In the genomic region with DNA sequence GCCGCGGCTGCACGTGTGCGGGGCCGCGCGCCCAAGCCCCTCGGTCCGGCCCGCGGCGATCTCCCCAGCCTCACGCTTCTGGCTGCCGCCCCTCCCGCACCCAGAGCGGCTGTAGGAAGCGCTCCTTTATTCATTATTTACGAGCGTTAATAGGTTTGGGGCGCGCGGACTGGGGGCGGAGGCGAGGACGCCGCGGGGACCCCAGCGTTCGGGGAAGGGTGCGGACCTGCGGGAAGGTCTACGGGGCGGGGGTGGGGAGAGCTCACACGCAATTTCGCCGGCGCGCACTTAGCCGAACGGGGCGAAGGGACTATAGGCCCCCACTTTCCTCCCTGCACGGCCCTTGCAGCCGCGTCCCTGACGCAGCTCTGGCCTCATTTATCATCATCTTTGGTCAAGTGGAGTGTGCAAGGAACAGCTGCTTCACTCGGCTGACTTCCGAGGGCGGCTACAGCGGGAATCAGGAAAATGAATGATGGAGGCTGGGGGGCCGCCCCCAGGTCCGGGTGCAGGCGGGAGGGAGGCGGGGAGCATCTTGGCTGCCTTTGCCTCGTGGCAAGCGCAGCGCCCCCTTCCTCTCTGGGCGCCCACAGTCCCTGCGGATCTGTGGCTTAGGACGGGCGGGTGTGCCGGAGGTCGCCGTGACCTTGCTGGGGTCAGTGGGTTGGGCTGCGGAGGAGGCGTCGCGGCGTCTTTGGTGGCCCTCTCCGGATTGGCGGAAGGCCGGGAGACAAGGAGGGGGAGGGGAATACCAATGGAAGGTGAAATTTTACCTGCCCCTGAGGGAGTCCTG, we compare ENCODE assay signal across 7 mouse cellular contexts. TPM values are rescaled to one million over a fixed set of nuclear protein-coding genes. Genes with fewer than 3 reads are reported as not detected.
DNase-seq lines count a peak whose midpoint lies in the region; ATAC-seq lines count a peak whose summit lies in the region.

No protein-coding gene starts in this region.

- H3K36me3 ChIP-seq in embryonic facial prominence, embryonic 11.5 days (replicated peaks; ENCODE audit: control insufficient read depth, insufficient read depth, low read depth, low read length), result no peaks in the 10 kb centered on the region; the same call in 1 of the 2 replicates
- H3K36me3 ChIP-seq in limb, embryonic 12.5 days, result peaks cover 21% of the 10 kb centered on the region; the same call in 1 of the 2 replicates
- no peaks in the 10 kb centered on the region for H3K36me3 ChIP-seq in midbrain, embryonic 12.5 days

- peak; percentile 30 for ATAC-seq in embryonic facial prominence, embryonic 11.5 days (replicated peaks; ENCODE audit: insufficient number of reproducible peaks, low FRiP score, low TSS enrichment, low read depth)
- peak; percentile 37 for ATAC-seq in limb, embryonic 12.5 days (ENCODE audit: insufficient number of reproducible peaks, insufficient read depth, low FRiP score, low TSS enrichment, low read depth)
- ATAC-seq in midbrain, embryonic 12.5 days (ENCODE audit: low FRiP score, low read depth), result peak; percentile 44

- peak overlapping the region; percentile 98 for H3K4me2 ChIP-seq in embryonic facial prominence, embryonic 11.5 days (ENCODE audit: low read depth, low read length)
- peak overlapping the region; percentile 100 for H3K4me2 ChIP-seq in limb, embryonic 12.5 days
- peak overlapping the region; percentile 100 for H3K4me2 ChIP-seq in midbrain, embryonic 12.5 days (replicated peaks)

- DNase-seq in adrenal gland, postnatal 10 days, result peak; percentile 83
- no peak for DNase-seq in embryonic facial prominence, embryonic 11.5 days (ENCODE audit: low spot score)
- DNase-seq in heart, adult 8-10 months (ENCODE audit: low spot score), result peak; percentile 70
- peak; percentile 80 for DNase-seq in kidney, adult 18-20 months
- peak; percentile 83 for DNase-seq in skeletal muscle tissue, adult 2 months (ENCODE audit: low read depth, low spot score)

- peak overlapping the region; percentile 77 for H3K9ac ChIP-seq in embryonic facial prominence, embryonic 11.5 days (replicated peaks; ENCODE audit: low read length)
- H3K9ac ChIP-seq in limb, embryonic 12.5 days (replicated peaks), result peak overlapping the region; percentile 77
- peak overlapping the region; percentile 74 for H3K9ac ChIP-seq in midbrain, embryonic 12.5 days (replicated peaks)

- peak overlapping the region; percentile 87 for H3K27ac ChIP-seq in embryonic facial prominence, embryonic 11.5 days (replicated peaks; ENCODE audit: low read depth, low read length)
- H3K27ac ChIP-seq in limb, embryonic 12.5 days, result peak overlapping the region; percentile 90
- peak overlapping the region; percentile 94 for H3K27ac ChIP-seq in midbrain, embryonic 12.5 days (replicated peaks)

- peaks cover 23% of the 10 kb centered on the region for H3K4me1 ChIP-seq in embryonic facial prominence, embryonic 11.5 days (ENCODE audit: control insufficient read depth, insufficient read depth, low read length)
- H3K4me1 ChIP-seq in limb, embryonic 12.5 days (replicated peaks), result peaks cover 92% of the 10 kb centered on the region
- H3K4me1 ChIP-seq in midbrain, embryonic 12.5 days, result peaks cover 62% of the 10 kb centered on the region

- no peaks in the 10 kb centered on the region for H3K27me3 ChIP-seq in embryonic facial prominence, embryonic 11.5 days (ENCODE audit: control insufficient read depth, insufficient read depth, low read length)
- no peaks in the 10 kb centered on the region for H3K27me3 ChIP-seq in limb, embryonic 12.5 days
- peaks cover 20% of the 10 kb centered on the region; the same call in 1 of the 2 replicates for H3K27me3 ChIP-seq in midbrain, embryonic 12.5 days

- no peaks in the 10 kb centered on the region for H3K9me3 ChIP-seq in embryonic facial prominence, embryonic 11.5 days (replicated peaks; ENCODE audit: control insufficient read depth, low read length)
- no peaks in the 10 kb centered on the region for H3K9me3 ChIP-seq in limb, embryonic 12.5 days
- no peaks in the 10 kb centered on the region for H3K9me3 ChIP-seq in midbrain, embryonic 12.5 days

- peak overlapping the region; percentile 59 for H3K4me3 ChIP-seq in embryonic facial prominence, embryonic 11.5 days (ENCODE audit: low read depth, low read length)
- peak overlapping the region; percentile 65 for H3K4me3 ChIP-seq in limb, embryonic 12.5 days (replicated peaks)
- peak overlapping the region; percentile 61 for H3K4me3 ChIP-seq in midbrain, embryonic 12.5 days

- under 1% methylated on average over 70 of the region's 71 CpGs for WGBS in embryonic facial prominence, embryonic 11.5 days
- 1% methylated on average over 71 of the region's 71 CpGs for WGBS in limb, embryonic 12.5 days
- under 1% methylated on average over 65 of the region's 71 CpGs for WGBS in midbrain, embryonic 12.5 days

RNA-seq across cellular contexts. Expression of a gene that starts 46.0 kb away (rescaled TPM):
- 100 to 1,000 TPM; 126 to 185 TPM for total RNA-seq in adrenal gland, postnatal 10 days (2021)
- 45.1 and 46.7 TPM in 2 replicates for polyA plus RNA-seq in embryonic facial prominence, embryonic 11.5 days (2014; fragmentation: Nextera tagmentation; extraction: Ambion mirVana)
- total RNA-seq in heart, adult 8-10 months (2022), result 10 to 100 TPM; 31.0 to 42.3 (median 36.5) TPM
- 54.1 and 61.2 TPM in 2 replicates for polyA plus RNA-seq in limb, embryonic 12.5 days (2016; fragmentation: Nextera tagmentation; extraction: Ambion mirVana)
- polyA plus RNA-seq in midbrain, embryonic 12.5 days (2016; fragmentation: Nextera tagmentation; extraction: Ambion mirVana), result 46.8 and 56.8 TPM in 2 replicates
